Mouse (Mus musculus) stomach, embryonic 15.5 days (tissue): ENCODE measurements around the gene Arhgap10. TPM values are rescaled to one million over a fixed set of nuclear protein-coding genes. Genes with fewer than 3 reads are reported as not detected.

Source experiments
- ATAC-seq: fragments of 200-750 bp; cut with Nextera tagmentation; 2 replicates; pipeline ENCODE4 v1.8.0; 2017; ENCODE audit warnings: low read depth, moderate number of reproducible peaks, moderate TSS enrichment; ENCODE audit not compliant: insufficient read depth, low FRiP score
- H3K27ac ChIP-seq: fragments of 300-500 bp; sonication (generic); 2 replicates; pipeline ENCODE4 v1.5.1; 2015; ENCODE audit warnings: mild to moderate bottlenecking, inconsistent platforms
- H3K27me3 ChIP-seq: fragments of 300-500 bp; sonication (generic); replicated peaks from 2 replicates; pipeline ENCODE4 v1.6.1; 2015; ENCODE audit warnings: inconsistent platforms
- H3K36me3 ChIP-seq: fragments of 300-500 bp; sonication (generic); 2 replicates; pipeline ENCODE4 v1.6.1; 2015; ENCODE audit warnings: inconsistent platforms
- H3K4me1 ChIP-seq: fragments of 300-500 bp; sonication (generic); 2 replicates; pipeline ENCODE4 v1.6.1; 2015; ENCODE audit warnings: inconsistent platforms
- H3K4me2 ChIP-seq: fragments of 300-500 bp; sonication (generic); 2 replicates; pipeline ENCODE4 v1.6.1; 2015; ENCODE audit warnings: mild to moderate bottlenecking, inconsistent platforms
- H3K4me3 ChIP-seq: fragments of 300-500 bp; sonication (generic); replicated peaks from 2 replicates; pipeline ENCODE4 v1.5.1; 2015; ENCODE audit warnings: inconsistent platforms
- H3K9ac ChIP-seq: fragments of 300-500 bp; sonication (generic); 2 replicates; pipeline ENCODE4 v1.6.1; 2015; ENCODE audit warnings: inconsistent platforms
- H3K9me3 ChIP-seq: fragments of 300-500 bp; sonication (generic); 2 replicates; pipeline ENCODE4 v1.6.1; 2016; ENCODE audit warnings: inconsistent platforms
- WGBS: fragments of 180-500 bp; shearing (Covaris S2); methylation state at CpG from one replicate; pipeline ENCODE4 v1.1.7; 2015; 5-methylcytosine and 5-hydroxymethylcytosine counted together
- polyA plus RNA-seq: library from polyadenylated mRNA; unstranded; fragments of >200 nt; fragmentation: Nextera tagmentation; extraction: Ambion mirVana; gene quantifications from 2 replicates; pipeline ENCODE4 v1.2.1, GENCODE M21; 2015

Gene Arhgap10
- polyA plus RNA-seq, 1 experiment from 2014 or later = 29.4 TPM

- WGBS = 80% methylated on average over 6 of the region's 6 CpGs
- H3K27ac ChIP-seq = no peak overlapping the region
- H3K4me1 ChIP-seq = 0 out of 2 replicates have a peak, but pooled peaks cover 6% of the 10 kb centered on the region
- no peak overlapping the region for H3K4me2 ChIP-seq
- H3K27me3 ChIP-seq = no peaks in the 10 kb centered on the region
- no peak overlapping the region for H3K9ac ChIP-seq
- H3K4me3 ChIP-seq = no peak overlapping the region
- ATAC-seq = no peak
- no peaks in the 10 kb centered on the region for H3K9me3 ChIP-seq
- peaks cover 18% of the 10 kb centered on the region for H3K36me3 ChIP-seq
These were observed 256.5 kb downstream of the Arhgap10 start for GRCm38 (mm10) chr8:77261215-77261614.

GRCm38 (mm10) chr8:77257085-77257451 is 260.7 kb downstream of the Arhgap10 start:
- H3K9me3 ChIP-seq = no peaks in the 10 kb centered on the region
- no peak overlapping the region for H3K9ac ChIP-seq
- WGBS = 94% methylated on average over 12 of the region's 12 CpGs
- peaks cover 18% of the 10 kb centered on the region for H3K36me3 ChIP-seq
- no peaks in the 10 kb centered on the region for H3K4me1 ChIP-seq
- no peak overlapping the region for H3K4me2 ChIP-seq
- H3K27ac ChIP-seq = no peak overlapping the region
- ATAC-seq = no peak
- H3K4me3 ChIP-seq = no peak overlapping the region
- H3K27me3 ChIP-seq = no peaks in the 10 kb centered on the region

DNA sequence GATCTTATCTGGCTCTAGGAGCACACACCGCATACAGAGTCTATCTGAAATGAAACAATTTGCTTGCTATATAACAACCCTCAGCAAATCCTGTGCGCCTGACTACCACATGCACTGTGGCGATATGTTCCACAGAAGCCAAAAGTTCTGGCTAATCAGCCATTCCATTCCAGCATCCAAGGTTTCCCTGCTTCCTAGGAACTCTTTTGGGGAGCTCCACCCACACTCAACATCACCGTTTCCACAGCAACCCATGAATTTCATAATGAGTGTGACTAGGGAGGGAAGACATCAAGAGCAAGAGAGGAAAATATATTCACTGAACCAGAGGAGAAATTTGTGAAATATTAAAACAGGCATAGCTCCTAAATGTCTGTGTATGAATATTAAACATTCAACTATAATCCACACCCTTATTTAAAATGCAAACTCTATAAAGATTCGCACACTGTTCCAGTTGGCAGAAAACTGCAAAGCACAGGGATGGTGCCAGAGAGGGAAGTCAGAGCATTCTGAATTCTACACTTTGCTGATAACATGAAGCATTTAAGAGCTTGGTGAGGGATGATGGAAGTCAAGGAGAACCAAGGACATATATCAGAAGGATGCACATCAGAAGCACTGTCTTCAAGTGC is 261.2 kb downstream of the Arhgap10 start:
- Histone ChIP-seq H3K9me3 (no peaks in the 10 kb centered on the region), H3K4me2 (no peak overlapping the region), H3K4me3 (no peak overlapping the region), H3K9ac (no peak overlapping the region), H3K27ac (no peak overlapping the region), H3K27me3 (no peaks in the 10 kb centered on the region), H3K36me3 (peaks cover 18% of the 10 kb centered on the region), H3K4me1 (no peaks in the 10 kb centered on the region)
- ATAC-seq = no peak
- WGBS = 93% methylated on average over 5 of the region's 5 CpGs

GRCm38 (mm10) chr8:77254466-77254865 is 263.3 kb downstream of the Arhgap10 start:
- Histone ChIP-seq H3K4me3 (no peak overlapping the region), H3K27ac (no peak overlapping the region), H3K4me2 (no peak overlapping the region), H3K27me3 (no peaks in the 10 kb centered on the region), H3K4me1 (no peaks in the 10 kb centered on the region), H3K36me3 (peaks cover 18% of the 10 kb centered on the region), H3K9me3 (no peaks in the 10 kb centered on the region), H3K9ac (no peak overlapping the region)
- WGBS = 79% methylated on average over 5 of the region's 5 CpGs
- ATAC-seq = no peak

DNA sequence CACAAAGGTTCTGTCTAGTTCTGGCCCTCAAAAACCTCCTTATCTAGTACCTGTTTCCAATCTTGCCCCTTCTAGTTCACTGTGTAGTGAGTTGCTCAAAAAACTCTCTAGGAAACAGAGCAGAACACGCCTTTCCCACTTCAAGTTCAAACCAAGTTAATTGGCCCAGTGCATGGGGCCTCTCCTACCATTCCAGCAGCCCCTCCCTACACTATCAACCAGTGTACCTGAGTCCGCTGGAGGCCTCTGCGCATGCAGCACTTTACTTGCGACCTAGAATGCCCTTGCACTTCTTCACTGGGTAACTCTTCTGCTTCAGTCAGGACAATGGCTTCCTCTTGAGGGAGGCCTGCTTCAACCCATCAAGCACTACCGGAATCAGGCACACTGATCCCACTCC is 266.6 kb downstream of the Arhgap10 start:
- H3K9ac ChIP-seq = no peak overlapping the region
- ATAC-seq = no peak
- peaks cover 8% of the 10 kb centered on the region; the same call in 1 of the 2 replicates for H3K36me3 ChIP-seq
- H3K4me3 ChIP-seq = no peak overlapping the region
- WGBS = 89% methylated on average over 5 of the region's 5 CpGs
- no peaks in the 10 kb centered on the region for H3K27me3 ChIP-seq
- H3K9me3 ChIP-seq = no peaks in the 10 kb centered on the region
- no peak overlapping the region for H3K27ac ChIP-seq
- H3K4me1 ChIP-seq = no peaks in the 10 kb centered on the region
- no peak overlapping the region for H3K4me2 ChIP-seq

DNA sequence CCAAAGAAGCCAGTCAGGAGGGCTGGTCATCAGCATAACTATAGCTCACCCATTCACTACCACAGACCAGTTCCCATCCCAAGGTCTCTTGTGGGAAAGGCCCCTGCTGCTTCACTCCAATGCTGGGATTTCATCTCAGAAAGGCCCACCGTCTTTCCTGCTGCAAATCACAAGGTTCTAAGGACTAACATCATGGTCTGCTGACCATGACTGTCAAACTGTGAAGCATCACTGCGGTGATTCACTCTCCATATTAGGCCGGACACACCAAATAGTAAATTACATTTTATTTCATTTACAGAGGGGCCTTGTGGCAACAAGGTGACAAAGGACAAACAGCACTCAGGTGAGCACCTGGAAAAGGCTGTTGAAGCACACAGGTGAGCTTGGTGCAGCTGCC is 267.7 kb downstream of the Arhgap10 start:
- ATAC-seq = no peak
- Histone ChIP-seq H3K9ac (no peak overlapping the region), H3K27me3 (no peaks in the 10 kb centered on the region), H3K4me2 (no peak overlapping the region), H3K36me3 (peaks cover 8% of the 10 kb centered on the region; the same call in 1 of the 2 replicates), H3K4me1 (no peaks in the 10 kb centered on the region), H3K4me3 (no peak overlapping the region), H3K9me3 (no peaks in the 10 kb centered on the region), H3K27ac (no peak overlapping the region)
- WGBS = 88% methylated on average over 3 of the region's 3 CpGs

DNA sequence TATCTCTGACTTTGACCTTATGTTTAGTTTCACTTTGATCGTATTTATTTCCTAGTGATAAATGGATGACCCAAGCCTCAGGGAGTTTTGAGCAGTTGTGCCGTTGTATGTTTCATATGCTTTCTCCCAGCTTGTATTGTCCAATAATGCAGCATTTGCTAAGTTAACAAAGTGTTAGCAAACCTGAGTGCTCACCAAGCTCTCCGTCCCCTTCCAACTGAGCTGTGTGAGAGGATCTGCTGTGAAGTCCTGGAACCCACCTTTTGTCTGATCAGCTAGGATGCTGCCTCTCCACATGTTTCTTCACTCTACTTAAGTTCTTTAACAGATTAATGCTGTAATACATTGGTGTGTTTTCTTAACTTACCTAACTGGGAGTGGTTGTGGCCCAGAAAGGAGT is 276.4 kb downstream of the Arhgap10 start:
- Histone ChIP-seq H3K9ac (no peak overlapping the region), H3K4me3 (no peak overlapping the region), H3K4me2 (no peak overlapping the region), H3K36me3 (no peaks in the 10 kb centered on the region), H3K27me3 (no peaks in the 10 kb centered on the region), H3K4me1 (no peaks in the 10 kb centered on the region), H3K9me3 (no peaks in the 10 kb centered on the region), H3K27ac (no peak overlapping the region)
- ATAC-seq = no peak
- 73% methylated on average over 3 of the region's 3 CpGs for WGBS

DNA sequence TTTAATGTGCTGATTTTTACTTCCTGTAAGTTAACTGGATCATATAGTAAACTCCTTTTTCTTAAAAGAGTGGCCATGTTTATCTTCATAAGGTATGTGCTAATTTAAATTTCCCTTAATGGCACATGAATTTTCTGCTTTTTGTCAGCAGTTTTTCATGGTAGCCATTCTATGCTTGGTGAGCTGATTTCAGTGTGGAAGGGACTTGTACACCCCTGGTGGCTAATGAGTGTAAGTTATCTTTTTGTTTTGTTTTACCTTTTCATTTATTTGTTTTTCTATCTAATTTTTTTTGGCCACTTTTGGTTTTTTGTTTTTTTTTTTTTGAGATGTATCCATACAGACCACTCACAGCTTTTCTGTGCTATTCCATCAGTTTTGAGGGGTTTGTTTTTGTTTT is 278.3 kb downstream of the Arhgap10 start:
- no peak overlapping the region for H3K4me3 ChIP-seq
- H3K4me1 ChIP-seq = no peaks in the 10 kb centered on the region
- no peak overlapping the region for H3K4me2 ChIP-seq
- H3K9me3 ChIP-seq = no peaks in the 10 kb centered on the region
- no peak overlapping the region for H3K9ac ChIP-seq
- no peak overlapping the region for H3K27ac ChIP-seq
- no peaks in the 10 kb centered on the region for H3K36me3 ChIP-seq
- no peaks in the 10 kb centered on the region for H3K27me3 ChIP-seq
- ATAC-seq = no peak

GRCm38 (mm10) chr8:77236701-77237100 is 281.1 kb downstream of the Arhgap10 start:
- no peaks in the 10 kb centered on the region for H3K36me3 ChIP-seq
- no peak overlapping the region for H3K4me2 ChIP-seq
- H3K4me3 ChIP-seq = no peak overlapping the region
- no peak overlapping the region for H3K27ac ChIP-seq
- no peaks in the 10 kb centered on the region for H3K4me1 ChIP-seq
- no peaks in the 10 kb centered on the region for H3K9me3 ChIP-seq
- H3K27me3 ChIP-seq = no peaks in the 10 kb centered on the region
- no peak overlapping the region for H3K9ac ChIP-seq
- no peak for ATAC-seq
- WGBS = 65% methylated on average over 1 of the region's 1 CpGs

GRCm38 (mm10) chr8:77232411-77232810 is 285.3 kb downstream of the Arhgap10 start:
- Histone ChIP-seq H3K4me1 (no peaks in the 10 kb centered on the region), H3K9me3 (no peaks in the 10 kb centered on the region), H3K27ac (no peak overlapping the region), H3K9ac (no peak overlapping the region), H3K27me3 (no peaks in the 10 kb centered on the region), H3K4me3 (no peak overlapping the region), H3K4me2 (no peak overlapping the region), H3K36me3 (no peaks in the 10 kb centered on the region)
- ATAC-seq = no peak
- WGBS = 71% methylated on average over 3 of the region's 3 CpGs

DNA sequence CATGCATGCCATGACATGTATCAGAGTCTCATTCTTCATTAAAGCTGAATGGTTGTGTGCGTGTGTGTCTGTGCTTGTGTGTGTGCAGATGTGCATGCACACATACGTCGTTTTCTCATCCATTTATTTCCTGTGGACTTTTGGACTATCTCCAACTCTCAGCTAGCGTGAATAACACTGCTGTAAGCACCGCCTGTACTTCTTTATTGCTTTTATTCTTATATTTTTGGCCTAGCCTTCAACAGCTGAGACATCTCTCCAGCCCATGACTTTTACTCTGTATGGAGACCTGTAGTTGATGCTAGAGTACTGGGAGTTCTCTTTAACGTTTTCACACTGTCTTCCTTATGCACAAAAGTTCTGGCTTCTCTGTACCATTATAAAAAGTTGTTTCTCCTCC is 285.9 kb downstream of the Arhgap10 start:
- WGBS = 46% methylated on average over 6 of the region's 6 CpGs
- Histone ChIP-seq H3K4me1 (no peaks in the 10 kb centered on the region), H3K36me3 (no peaks in the 10 kb centered on the region), H3K4me2 (no peak overlapping the region), H3K9ac (no peak overlapping the region), H3K27ac (no peak overlapping the region), H3K27me3 (no peaks in the 10 kb centered on the region), H3K4me3 (no peak overlapping the region), H3K9me3 (no peaks in the 10 kb centered on the region)
- no peak for ATAC-seq

- no peaks in the 10 kb centered on the region for H3K4me1 ChIP-seq
- H3K27ac ChIP-seq = no peak overlapping the region
- H3K4me3 ChIP-seq = no peak overlapping the region
- no peak overlapping the region for H3K9ac ChIP-seq
- H3K36me3 ChIP-seq = no peaks in the 10 kb centered on the region
- no peak for ATAC-seq
- WGBS = 70% methylated on average over 1 of the region's 1 CpGs
- no peaks in the 10 kb centered on the region for H3K9me3 ChIP-seq
- H3K4me2 ChIP-seq = no peak overlapping the region
- no peaks in the 10 kb centered on the region for H3K27me3 ChIP-seq
These were observed 286.5 kb downstream of the Arhgap10 start for GRCm38 (mm10) chr8:77231211-77231610.

GRCm38 (mm10) chr8:77228688-77229087 is 289.1 kb downstream of the Arhgap10 start:
- Histone ChIP-seq H3K27me3 (no peaks in the 10 kb centered on the region), H3K36me3 (no peaks in the 10 kb centered on the region), H3K27ac (no peak overlapping the region), H3K9ac (no peak overlapping the region), H3K4me3 (no peak overlapping the region), H3K4me2 (no peak overlapping the region), H3K4me1 (no peaks in the 10 kb centered on the region), H3K9me3 (no peaks in the 10 kb centered on the region)
- WGBS = 80% methylated on average over 7 of the region's 7 CpGs
- no peak for ATAC-seq
